Mouse (Mus musculus) frontal cortex, postnatal 14 days (tissue): ENCODE data around the gene Fbxl13.

Experiments
- DNase-seq, 2 experiments: peaks; one replicate each; pipeline ENCODE4 v3.0.0; 2022; ENCODE audit warnings: low spot score in 2 of 2

Gene Fbxl13

DNA sequence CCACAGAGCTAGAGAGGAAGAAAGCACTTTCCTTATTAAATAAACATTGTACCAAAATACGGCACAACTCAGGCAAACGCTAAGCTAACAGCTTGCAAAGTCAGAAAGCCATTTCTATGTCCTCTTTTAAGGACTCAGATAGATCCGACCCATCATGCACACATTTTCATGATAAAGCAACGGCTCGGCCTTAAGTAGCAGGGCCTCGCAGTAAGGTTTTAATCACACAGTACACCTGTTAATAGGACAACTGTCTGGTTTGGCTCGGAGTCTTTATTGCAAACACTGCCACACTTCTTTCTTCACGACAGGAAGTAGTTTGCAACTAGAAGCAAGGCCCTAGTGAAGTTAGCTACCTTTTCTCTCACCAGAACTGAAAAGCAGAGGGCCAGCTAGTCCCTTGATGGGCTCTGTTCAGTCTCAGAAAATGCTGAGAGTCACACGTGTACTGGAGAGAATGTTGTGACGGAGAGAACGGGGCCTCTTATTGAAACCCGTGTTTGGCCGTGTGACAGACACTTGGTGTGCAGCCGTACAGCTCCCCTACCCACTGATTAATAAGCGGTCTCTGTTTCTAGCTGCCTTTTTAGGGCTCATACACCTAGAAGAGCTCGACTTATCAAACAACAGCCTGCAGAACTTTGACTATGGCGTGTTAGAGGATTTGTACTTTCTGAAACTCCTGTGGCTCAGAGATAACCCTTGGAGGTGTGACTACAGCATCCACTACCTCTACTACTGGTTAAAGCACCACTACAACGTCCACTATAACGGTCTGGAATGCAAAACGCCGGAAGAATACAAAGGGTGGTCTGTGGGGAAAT, 70.8 kb downstream of the Fbxl13 start:
- DNase-seq, result no peak

DNA sequence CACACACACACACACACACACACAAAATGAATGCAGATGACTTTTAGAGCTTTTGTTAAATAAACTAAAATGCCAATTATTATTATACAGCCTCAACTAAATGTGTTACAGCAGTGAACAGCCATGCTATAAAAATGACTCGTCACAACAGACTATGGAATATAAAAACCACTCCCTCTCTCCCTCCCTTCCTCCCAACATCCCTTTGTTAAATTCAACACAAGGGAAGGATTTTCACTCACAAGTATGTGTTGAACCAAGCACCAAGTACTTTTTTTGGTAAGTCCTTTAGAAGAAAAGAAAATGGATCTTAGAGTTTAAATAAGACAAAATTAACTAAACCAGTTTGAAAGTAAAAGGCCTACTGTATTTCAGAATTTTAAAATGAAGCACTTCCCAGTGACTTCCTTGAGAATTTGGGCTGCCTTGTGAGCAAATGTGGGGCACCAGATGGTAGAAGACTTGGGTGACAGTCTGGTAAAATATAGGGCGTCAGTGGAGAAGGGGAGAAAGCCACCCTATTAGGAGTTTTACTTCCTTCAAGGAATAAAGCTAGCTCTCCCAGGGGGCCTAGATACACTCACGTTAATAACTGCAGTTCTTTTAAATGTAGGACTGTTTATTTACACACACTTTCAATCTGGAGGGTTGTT, 72.5 kb downstream of the Fbxl13 start:
- no peak for DNase-seq

- no peak for DNase-seq
Measured at GRCm38 (mm10) chr5:21567784-21568183, 77.7 kb downstream of the Fbxl13 start.

GRCm38 (mm10) chr5:21565392-21566065, 79.9 kb downstream of the Fbxl13 start:
- DNase-seq, result no peak

DNA sequence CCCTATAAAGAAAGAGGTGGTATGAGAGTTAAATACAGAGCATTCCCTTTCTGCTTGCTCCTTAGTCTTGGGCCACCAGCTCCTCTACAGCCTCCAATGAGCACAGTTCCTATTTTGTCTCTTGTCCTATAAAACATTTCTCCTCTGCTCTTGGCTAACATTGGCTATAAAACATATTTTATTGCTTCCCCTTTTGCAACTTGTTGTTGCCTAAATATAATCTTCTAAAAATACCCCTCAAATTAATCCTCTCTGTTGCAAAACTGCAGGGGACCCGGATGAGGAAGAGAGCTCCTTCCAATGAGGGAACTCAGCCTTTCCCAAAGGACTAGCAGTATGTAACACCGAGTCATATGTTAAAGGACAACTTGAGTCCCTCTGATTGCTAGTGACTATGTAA, 81.5 kb downstream of the Fbxl13 start:
- DNase-seq, result no peak

DNA sequence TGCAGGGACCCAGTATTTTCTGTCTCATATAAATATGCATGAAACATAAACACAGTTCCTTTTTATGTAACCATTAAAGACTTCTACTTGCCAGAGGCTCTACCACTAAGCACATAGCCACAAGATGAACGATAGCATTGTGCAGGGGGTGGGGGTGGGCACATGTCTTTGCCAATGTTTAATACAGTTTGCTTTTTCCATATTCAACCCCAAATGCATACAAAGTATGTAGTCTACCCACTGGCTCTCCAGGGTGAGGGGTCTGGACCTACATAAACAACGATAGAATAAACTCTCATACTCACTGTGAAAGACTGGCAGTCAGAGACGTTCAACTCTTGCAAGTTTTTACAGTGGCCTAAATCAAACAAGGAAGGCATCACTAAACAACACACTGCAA, 88.9 kb downstream of the Fbxl13 start:
- no peak for DNase-seq

GRCm38 (mm10) chr5:21554732-21555131, 90.7 kb downstream of the Fbxl13 start:
- DNase-seq, result no peak

DNA sequence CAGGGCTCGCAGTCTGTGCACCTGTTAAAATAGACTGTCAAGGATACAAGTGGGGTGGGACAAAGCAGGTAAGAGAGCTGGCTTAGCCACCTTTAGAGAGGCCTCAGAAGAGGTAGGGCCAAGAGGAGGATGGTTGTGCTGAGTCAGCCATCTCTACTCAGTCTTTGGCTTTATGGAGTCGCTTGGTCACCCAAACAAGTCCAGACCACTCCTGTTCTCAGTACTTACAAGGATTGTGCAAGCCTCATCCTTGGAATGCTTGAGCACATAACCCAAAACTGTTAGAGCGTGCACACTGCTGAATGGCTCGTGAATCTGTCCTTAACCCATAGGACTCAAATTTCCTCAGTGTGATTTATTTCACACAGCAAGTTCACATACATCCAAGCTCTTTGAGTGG, 91.7 kb downstream of the Fbxl13 start:
- no peak for DNase-seq

- DNase-seq, result no peak
Measured at GRCm38 (mm10) chr5:21547005-21547404, 98.4 kb downstream of the Fbxl13 start.

GRCm38 (mm10) chr5:21545786-21546185, 99.6 kb downstream of the Fbxl13 start:
- DNase-seq, result no peak

DNA sequence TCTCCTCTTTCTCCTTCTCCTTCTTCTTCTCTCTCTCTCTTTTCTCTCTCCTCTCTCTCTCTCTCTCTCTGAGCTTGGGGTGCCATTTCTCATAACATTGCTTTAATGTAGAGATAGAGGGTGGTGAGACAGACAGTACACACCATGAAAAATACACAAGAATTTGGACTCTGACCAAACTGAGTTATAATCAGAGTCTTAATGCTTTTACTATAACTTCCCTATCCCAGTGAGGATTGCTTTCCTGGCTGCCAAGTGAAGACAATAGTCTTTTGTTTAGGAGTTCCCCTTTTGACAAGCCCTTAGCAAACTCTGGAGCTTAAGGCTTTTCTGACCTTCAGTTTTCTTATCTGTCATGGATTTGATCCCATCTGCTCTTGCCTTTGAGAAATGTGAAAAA, 100.2 kb downstream of the Fbxl13 start:
- DNase-seq, result no peak

- no peak for DNase-seq
Measured at GRCm38 (mm10) chr5:21544821-21545220, 100.6 kb downstream of the Fbxl13 start.

DNA sequence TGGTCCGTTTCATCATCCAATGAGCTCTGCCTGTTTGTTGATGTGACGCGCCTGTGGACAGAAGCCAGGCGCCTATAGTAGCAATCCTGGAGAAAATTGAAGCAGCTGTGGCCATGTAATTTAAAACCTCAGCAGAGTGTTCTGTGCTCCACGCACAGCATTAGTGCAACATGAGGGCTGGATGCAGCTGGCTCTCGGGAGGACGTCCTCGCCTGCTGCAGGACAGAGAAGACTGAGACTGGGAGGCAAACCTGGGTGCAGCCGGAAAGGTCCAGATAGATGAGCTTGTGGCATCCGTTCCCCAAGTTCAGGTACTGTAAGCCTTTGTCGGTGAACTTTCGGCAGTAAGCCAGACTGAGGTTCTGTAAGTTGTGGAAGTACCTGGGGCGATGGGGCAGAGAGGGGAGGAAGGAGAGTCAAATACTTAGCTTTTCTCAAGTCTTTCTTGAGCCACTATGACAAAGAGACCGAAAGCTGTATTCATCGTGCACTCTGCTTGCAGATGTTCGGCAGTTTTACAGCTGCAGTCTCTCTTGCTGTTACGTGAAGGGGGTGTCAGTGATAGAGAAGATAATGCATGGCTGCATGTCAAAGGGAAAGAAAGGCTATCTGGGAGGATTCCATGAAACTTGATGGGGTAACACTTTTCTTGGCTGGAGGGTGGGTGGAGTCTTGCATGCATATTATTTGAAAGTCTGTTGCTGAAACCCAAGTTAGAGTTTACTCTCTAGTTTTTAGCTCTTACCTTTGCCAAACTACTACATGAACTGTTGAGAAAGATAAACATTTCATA, 101.8 kb downstream of the Fbxl13 start, which contains the start of gene Lrrc17:
TSS of gene Lrrc17 (plus strand) at position 151 of the 793 bp plus-strand sequence.
- DNase-seq, result no peak

DNA sequence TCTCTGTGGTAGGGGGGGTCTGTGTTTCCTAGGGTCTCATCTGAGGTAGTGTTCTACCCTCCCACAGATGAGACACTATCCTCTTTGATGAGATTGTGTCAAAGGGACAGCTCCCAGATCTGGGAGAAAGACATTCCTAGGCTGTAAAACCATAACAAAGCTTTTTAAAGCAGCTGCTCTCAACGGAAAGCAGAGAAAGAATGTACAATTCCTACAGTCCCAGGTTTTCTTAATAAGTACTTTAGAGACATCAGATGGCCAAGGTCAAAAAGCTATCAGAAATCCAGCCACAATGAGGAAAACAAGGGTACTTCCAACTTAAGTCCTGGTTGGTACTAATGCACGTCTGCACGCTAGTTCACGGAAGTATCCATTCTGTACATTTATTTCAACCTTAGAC, 103.2 kb downstream of the Fbxl13 start:
- DNase-seq, result no peak

DNA sequence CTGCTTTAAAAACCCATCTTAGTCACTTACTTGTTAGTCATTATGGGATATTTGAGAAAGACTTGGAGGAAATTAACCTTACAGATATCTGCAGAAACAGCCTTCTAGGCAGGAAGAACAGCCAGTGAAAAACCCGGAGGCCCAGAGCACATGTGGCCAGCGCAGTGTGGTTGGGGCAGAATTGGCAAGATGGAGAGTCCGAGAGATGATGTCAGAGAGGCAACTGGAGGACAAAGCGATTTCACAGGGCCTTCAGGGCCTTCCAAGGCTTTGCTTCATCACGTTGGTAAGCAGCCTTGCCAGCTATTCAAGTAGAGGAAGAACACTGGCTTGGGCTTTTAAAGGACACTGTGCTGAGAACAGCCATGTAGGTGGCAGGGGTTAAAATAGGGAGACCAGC, 112.5 kb downstream of the Fbxl13 start:
- no peak for DNase-seq

GRCm38 (mm10) chr5:21532126-21532525, 113.3 kb downstream of the Fbxl13 start:
- DNase-seq, result no peak

DNA sequence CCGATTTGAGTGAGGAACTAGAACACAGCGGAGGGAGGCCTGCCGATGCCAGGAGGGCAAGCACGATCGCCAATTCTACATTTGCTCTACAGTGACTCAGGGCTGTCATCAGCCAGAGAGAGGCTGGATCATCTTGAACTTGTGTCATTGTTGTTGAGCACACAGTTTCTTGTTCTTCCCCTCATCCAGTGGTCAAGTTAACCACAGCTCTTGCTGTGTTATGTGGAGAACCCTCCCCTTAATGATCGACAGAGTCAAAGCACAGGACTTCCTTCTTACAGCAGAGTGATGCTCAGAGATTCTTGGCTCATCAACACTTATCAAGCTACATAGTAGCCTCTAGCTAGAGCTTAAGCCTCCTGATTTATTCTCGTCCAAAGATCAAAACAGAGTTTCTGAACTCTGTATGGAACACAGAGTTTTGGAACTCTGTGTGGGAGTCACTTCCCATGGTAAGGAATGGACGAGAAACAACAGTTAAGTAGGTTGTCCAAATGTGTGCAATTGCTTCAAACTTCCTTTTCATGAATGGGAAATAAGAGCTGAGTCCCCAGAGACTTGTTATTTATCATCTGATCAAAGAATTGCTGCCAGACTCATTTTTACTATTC, 116.2 kb downstream of the Fbxl13 start:
- no peak for DNase-seq

DNA sequence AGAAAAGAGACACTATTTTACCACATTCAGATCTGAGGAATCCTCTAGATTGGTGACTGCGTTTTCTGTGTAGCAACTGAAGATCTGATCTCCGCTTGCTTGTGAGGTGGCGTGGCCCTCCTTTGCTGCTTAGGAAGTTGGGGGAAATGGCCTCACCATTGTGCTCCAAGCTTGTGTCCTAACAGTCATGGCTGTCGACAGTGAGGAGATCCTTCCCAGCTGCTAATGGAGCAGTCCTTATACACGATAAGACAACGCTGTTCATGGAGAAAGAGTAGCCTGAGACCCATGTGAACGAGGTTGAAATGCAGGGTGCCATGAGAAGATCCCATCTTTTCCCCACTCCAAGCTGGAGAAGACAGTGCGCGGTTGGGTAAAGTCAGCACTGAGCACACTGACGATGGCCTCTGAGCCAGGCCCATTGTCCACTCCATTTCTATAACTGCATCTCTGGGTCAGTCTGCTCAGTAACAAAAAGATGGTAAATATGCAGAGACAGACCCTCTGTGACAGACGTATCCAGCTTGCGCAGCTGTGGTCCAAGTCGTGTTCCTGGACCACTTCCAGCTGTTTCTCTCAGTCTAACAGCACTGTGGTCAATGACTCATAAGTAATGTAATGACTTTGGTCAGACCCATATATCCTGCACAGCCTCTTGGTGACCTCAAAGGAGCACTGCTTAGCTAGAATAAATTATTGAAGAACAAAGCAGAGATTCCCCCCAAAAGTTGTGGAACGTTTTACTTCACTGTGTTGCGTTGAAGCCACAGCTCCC, 117.2 kb downstream of the Fbxl13 start:
- DNase-seq, result no peak

- DNase-seq, result no peak
Measured at GRCm38 (mm10) chr5:21527488-21527911, 117.9 kb downstream of the Fbxl13 start.

DNA sequence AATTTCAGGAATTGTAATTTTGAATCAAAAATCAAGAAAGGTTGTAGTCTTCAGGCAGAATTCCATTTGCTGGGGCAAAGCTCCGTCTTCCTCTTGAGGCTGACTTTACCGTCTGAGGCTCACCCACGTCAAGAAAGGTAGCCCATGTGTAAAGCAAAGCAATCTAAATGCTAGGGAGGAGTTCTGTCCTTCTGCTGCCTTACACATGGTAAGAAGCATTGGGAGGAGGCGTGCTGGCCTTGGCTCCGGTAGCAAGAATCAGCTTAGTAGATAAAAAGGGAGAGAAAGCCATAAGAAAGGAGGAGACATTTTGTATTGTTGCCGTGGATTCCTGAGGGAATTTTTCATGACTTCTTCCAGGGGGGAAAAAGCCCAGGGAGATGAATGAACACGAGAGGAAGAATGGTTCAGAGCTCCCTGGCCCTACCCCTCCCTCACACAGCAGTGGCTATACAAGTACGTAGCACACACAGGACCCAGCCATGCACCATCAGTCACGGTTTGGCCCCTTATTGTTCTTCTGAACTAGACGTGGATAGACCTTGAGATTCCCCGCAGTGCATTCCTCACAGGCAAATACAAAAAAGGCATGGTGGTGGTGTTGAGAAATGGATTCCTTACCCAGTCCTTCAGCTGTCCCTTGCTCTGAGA, 118.5 kb downstream of the Fbxl13 start:
- no peak for DNase-seq
